Mouse (Mus musculus) kidney, postnatal 36 days (tissue): ENCODE measurements around the gene Kdelr1.

ENCODE experiments used
- DNase-seq, 2 experiments: peaks; one replicate each; pipeline ENCODE4 v3.0.0; 2021 to 2022; ENCODE audit warnings: mixed read lengths in 2 of 2

Kdelr1 gene

GRCm38 (mm10) chr7:45872624-45873023 lies at the start of gene Kdelr1:
Kdelr1 (plus strand) TSS chr7:45872772.
- DNase-seq = peak; percentile 90 to 93

GRCm38 (mm10) chr7:45824598-45824997 lies 48.0 kb upstream of the Kdelr1 start, which contains the start of gene Kcnj14:
Kcnj14 (minus strand) TSS chr7:45824782.
- no peak for DNase-seq

- no peak for DNase-seq
These were observed 45.9 kb upstream of the Kdelr1 start for GRCm38 (mm10) chr7:45826631-45827030.

GRCm38 (mm10) chr7:45830427-45831127 lies 42.0 kb upstream of the Kdelr1 start, which contains the start of gene Grwd1:
Grwd1 (minus strand) TSS chr7:45830944.
- DNase-seq = peak; percentile 91 to 92

GRCm38 (mm10) chr7:45831128-45831525 lies 41.4 kb upstream of the Kdelr1 start:
- DNase-seq = no peak

- DNase-seq = no peak
These were observed 40.1 kb upstream of the Kdelr1 start for GRCm38 (mm10) chr7:45832428-45832827.

- DNase-seq = peak; percentile 12 to 49
These were observed 39.3 kb upstream of the Kdelr1 start for GRCm38 (mm10) chr7:45833148-45833790.

- no peak for DNase-seq
These were observed 38.6 kb upstream of the Kdelr1 start for GRCm38 (mm10) chr7:45833924-45834323.

GRCm38 (mm10) chr7:45842950-45843744 lies 29.4 kb upstream of the Kdelr1 start:
- DNase-seq = no peak

- DNase-seq = no peak
These were observed 24.0 kb upstream of the Kdelr1 start for GRCm38 (mm10) chr7:45848447-45849027.

- no peak for DNase-seq
These were observed 21.9 kb upstream of the Kdelr1 start for GRCm38 (mm10) chr7:45850661-45851060.

- DNase-seq = no peak
These were observed 19.5 kb upstream of the Kdelr1 start for GRCm38 (mm10) chr7:45853089-45853488.

GRCm38 (mm10) chr7:45856950-45857901 lies 15.3 kb upstream of the Kdelr1 start:
- peak in 1 of 2 experiments; percentile 44 for DNase-seq

GRCm38 (mm10) chr7:45859008-45859407 lies 13.6 kb upstream of the Kdelr1 start:
- no peak for DNase-seq

- no peak for DNase-seq
These were observed 9.8 kb upstream of the Kdelr1 start for GRCm38 (mm10) chr7:45862804-45863203.

- DNase-seq = no peak
These were observed 8.1 kb upstream of the Kdelr1 start for GRCm38 (mm10) chr7:45864435-45864834.

- DNase-seq = peak; percentile 92 to 96
These were observed 6.4 kb upstream of the Kdelr1 start for GRCm38 (mm10) chr7:45865925-45866910.

- no peak for DNase-seq
These were observed 4.7 kb upstream of the Kdelr1 start for GRCm38 (mm10) chr7:45867871-45868270.

GRCm38 (mm10) chr7:45869107-45869670 lies 3.4 kb upstream of the Kdelr1 start:
- no peak for DNase-seq

- peak in 1 of 2 experiments; percentile 12 for DNase-seq
These were observed 2.8 kb upstream of the Kdelr1 start for GRCm38 (mm10) chr7:45869787-45870186.
